Comparison of ENCODE assay signal across 16 mouse cellular contexts in genomic region chr3:105680346-105680745, GRCm38 (mm10).
"Had no signal": no experiment of that assay in that cellular context is flagged by ENCODE, and none has a peak within 500 bp of the region (broad histone marks: within the 10 kb centered on the region; RNA-seq: fewer than 3 reads in every experiment).

No protein-coding gene starts in this region.

- H3K4me1 ChIP-seq: neural tube, embryonic 13.5 days; neural tube, embryonic 15.5 days; stomach, embryonic 15.5 days had no signal

- H3K9ac ChIP-seq: neural tube, embryonic 13.5 days; neural tube, embryonic 15.5 days; stomach, embryonic 15.5 days had no signal

- H3K27ac ChIP-seq: neural tube, embryonic 13.5 days; neural tube, embryonic 15.5 days; stomach, embryonic 15.5 days; stomach, postnatal 0 days had no signal

- H3K9me3 ChIP-seq: neural tube, embryonic 13.5 days; neural tube, embryonic 15.5 days; stomach, embryonic 15.5 days had no signal

- H3K27me3 ChIP-seq: neural tube, embryonic 13.5 days; neural tube, embryonic 15.5 days; stomach, embryonic 15.5 days had no signal

- DNase-seq: retina, postnatal 1 day; right cerebral cortex, adult 18-20 months; right cerebral cortex, postnatal 14 days; right cerebral cortex, postnatal 25 days; right cerebral cortex, postnatal 4 days; spleen, adult 18-20 months; thymus, adult 18-20 months; thymus, adult 2 months; thymus, postnatal 14 days; thymus, postnatal 25 days; thymus, postnatal 36 days; thymus, postnatal 4 days had no signal

- H3K4me2 ChIP-seq: neural tube, embryonic 13.5 days; neural tube, embryonic 15.5 days; stomach, embryonic 15.5 days had no signal

- H3K4me3 ChIP-seq: neural tube, embryonic 13.5 days; neural tube, embryonic 15.5 days; stomach, embryonic 15.5 days had no signal
